Mouse (Mus musculus) urinary bladder, postnatal 36 days (tissue): ENCODE results near the gene Adamts13.
A peak's percentile ranks its signal among the peaks of the same experiment; 100 is the strongest.

ENCODE experiments used
- DNase-seq, 2 experiments: peaks; one replicate each; pipeline ENCODE4 v3.0.0; 2022; ENCODE audit warnings: low spot score in 2 of 2, mixed read lengths in 1 of 2

Adamts13 gene

DNA sequence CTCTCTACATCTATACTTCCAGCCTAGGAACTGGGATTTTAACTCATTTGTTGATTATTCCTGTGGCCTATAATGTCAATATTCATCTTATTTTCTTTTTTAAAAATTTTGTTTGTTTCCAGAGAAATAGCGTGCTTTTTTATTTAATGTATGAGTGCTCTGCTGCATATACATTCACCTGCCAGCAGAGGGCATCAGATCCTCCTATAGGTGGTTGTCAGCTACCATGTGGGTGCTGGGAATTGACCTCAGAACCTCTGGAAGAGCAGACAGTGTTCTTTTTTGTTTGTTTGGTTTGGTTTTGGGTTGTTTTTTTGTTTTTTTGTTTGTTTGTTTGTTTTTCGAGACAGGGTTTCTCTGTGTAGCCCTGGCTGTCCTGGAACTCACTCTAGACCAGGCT, 6.0 kb upstream of the Adamts13 start:
- no peak for DNase-seq

DNA sequence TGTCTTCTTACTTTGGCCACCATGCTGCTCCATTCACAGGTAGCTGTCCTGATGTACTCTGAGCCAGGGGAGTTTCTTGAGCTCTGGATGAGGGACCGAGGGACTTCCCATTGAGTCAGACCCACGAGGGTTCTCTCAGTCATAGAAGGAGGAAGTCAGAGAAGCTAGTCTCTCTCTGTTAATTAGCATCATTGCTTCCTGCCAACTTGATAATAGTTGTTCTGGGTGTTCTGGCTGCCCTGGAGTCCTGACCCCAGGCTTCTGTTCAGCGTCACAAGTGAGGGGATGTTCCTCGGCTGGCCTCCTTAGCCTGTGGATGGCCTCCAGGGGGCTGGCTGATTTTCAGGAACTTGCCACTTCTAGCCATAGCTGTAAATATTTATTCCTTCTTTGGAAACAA, 744 bp downstream of the Adamts13 start:
- no peak for DNase-seq

DNA sequence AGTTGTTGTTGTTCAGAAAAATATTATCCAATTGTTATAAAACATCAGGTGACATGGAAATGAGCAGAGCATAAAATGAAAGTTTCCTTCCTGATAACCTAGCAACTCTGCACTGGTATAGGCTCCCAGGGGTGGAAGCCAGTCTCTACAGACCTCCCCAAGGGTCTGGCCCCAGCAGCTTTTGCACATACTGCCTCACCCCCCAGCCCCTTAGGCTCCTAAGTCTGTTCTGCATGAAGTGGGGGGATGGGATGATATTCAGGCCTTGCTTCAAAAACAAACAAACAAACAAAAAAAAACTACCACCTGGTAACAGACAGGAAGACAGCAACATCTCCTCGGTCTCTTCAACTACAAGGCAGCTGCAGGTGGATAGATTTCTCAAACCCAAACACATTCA, 7.1 kb downstream of the Adamts13 start:
- DNase-seq, result no peak

DNA sequence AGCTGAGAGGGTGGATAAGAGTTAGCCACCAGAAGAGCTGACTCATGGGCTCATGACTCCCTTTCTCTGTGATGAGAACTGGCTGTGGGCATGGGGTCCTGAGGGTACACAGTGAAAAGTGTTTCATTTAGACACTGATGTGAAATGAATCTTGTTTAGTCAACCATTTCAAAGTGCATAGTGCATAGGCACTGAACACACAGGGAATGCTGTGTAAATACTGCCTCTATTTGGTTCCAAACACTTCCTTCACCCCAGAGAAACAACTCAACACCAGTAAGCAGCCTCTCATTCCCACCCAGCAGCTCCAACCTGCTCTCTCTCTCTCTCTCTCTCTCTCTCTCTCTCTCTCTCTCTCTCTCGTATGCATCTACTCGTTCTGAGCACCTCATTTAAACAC, 11.0 kb downstream of the Adamts13 start:
- DNase-seq, result no peak

DNA sequence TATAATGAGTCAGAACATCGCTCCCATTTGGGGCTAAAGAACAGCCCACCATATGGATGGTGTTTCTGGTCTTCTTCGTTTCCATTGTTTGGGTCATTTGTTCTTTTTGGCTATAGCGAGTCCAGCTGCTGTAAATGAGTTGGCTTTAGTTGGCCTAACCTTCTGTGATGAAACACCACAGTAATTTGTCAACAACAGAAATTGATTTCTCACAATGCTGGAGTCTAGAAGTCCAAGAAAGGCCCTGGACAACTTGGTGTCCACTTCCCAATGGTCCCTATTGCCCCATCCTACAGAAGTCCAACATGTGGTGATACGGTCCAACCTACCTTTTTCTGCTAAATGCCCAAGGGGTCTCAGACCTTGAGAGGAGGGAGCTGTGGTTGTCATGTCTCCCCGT, 11.4 kb downstream of the Adamts13 start:
- no peak for DNase-seq

DNA sequence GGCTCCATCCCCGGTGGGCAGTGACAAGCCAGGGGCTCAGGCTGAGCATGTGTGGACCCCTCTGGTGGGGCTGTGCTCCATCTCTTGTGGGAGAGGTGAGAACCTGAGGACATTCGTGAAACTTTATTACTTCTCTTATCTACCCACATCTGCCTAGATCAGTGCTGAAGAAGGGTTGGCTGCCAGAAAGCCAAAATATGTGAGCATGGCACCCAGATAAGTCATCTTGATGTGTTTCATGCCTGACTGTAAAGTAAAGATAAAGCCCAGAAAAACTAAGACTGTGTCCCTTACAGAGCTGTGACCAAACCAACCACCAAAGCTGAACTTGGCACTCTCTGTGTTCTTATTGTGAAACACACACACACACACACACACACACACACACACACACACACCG, 20.7 kb downstream of the Adamts13 start:
- no peak for DNase-seq

DNA sequence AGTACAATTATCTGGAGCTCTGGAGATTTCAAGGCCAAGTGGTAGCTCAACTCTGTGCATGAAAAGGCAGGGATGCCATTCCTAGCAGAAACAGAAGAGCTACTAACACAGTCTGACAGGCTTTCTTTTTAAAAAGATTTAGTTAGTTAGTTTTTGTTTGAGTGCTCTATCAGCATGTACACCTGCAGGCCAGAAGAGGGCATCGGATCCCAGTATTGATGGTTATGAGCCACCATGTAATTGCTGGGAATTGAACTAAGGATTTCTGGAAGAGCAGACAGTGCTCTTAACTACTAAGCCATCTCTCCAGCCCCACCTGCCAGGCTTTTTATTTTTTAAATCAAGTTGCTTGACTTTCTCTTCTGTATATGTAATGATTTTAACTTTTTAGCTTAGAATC, 24.3 kb downstream of the Adamts13 start:
- no peak for DNase-seq

DNA sequence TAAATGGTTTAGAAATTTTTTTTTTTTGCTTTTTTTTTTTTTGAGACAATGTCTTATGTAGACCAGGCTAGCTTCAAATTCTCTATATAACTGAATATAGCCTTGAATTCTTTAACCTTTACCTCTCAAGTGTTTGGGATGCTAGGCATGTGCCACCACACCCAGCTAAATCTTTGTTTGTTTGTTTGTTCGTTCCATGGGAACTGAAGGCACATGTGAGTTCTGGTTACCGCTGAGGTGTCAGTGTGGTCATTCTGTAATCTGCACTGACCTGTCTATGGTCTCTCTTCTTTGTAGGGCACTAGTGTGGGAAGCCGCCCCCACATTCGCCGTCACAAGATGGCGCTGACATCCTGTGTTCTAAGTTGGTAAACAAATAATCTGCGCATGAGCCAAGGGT, 24.8 kb downstream of the Adamts13 start:
- no peak for DNase-seq

DNA sequence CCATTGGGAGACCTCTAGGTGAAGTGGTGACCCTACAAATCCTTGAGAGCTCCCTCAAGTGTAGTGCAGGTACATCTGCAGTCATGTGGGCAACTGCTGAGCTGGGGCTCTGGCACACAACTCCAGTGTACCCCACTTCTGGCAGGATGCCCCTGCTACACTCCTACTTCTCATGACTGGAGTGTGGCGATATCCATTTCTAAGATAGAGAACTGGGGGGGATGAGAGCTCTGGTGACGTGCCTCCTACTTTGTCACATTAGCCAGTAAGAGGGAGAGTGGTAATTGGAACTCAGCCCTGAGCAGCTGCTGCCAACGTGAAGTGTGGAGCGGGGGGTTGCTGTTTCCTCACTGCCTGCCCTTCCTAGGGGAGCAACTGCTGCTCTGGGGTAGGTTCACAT, 33.0 kb downstream of the Adamts13 start:
- DNase-seq, result no peak

DNA sequence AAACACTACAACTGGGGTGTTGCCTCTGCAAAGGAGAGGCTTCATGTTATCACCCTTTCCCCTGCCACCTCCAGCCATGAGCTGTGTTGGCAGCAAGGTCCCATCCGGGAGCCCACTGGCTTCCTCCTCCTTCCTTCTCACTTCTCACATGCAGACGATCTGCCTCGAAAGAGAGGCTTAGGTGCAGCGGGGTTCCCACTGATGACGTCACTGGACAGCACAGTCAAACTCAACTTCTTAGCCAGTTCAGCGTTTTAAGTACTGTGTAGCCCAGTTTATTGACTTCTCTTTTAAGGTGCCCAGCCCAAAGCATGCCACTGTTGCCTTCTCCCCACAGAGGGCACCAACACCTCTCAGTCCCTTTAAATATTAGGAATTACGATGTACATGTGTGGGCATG, 34.5 kb downstream of the Adamts13 start:
- DNase-seq, result peak in 1 of 2 experiments; percentile 14

DNA sequence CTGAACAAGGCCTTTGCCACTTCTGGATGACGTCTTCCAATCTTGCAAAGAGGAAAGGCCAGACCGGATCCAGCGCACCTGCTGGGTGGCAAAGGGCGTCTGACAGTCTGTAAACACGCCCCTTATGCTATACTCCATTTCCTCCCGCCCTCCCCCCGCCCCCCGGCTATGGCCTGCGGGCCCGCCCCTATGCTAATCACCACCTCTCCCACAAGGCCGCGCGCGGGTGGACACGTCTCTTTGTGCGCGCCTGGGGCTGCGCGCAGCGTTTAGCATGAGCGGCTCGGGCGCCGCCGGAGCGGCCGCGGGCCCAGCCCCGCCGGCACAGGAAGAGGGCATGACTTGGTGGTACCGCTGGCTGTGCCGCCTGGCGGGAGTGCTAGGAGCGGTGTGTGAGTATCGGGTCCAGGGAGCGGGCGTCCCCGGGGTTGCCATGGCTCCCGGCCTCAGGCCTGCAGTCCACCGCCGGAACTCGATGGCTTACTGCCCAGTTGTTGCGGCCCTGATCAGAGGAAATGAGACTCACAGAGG, 36.6 kb downstream of the Adamts13 start, which contains the start of gene Cacfd1:
Cacfd1 (plus strand) TSS at position 213 of the 531 bp plus-strand sequence.
- peak; percentile 75 to 85 for DNase-seq

DNA sequence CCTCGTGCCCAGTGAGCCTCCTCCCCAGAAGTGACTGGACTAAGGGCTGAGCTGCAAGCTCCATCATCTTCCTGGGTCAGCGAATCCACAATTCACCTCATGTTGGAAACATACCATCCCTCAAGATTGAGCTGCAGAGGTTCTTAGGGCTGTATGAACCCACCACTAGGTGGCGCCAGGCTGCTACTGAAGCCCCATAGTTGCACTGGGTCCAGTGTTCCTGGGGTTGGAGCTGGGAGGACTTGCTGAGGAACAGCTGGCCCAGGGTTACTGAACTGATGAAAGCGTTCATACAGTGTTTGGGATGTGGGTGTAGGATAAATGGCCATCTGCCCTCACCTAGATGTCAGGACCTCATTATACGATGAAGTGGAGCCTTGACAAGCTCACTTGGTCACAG, 44.6 kb downstream of the Adamts13 start:
- peak; percentile 63 to 64 for DNase-seq

DNA sequence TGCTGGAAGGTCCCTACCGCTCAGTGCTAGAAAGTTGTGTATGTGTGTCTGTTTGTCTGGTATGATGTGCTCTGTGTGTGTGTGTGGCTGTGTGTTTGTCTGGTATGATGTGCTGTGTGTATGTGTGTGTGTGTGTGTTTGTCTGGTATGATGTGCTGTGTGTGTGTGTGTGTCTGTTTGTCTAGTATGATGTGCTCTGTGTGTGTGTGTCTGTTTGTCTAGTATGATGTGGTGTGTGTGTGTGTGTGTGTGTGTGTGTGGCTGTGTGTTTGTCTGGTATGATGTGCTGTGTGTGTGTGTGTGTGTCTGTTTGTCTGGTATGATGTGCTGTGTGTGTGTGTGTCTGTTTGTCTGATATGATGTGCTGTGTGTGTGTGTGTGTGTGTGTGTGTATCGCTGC, 46.3 kb downstream of the Adamts13 start:
- DNase-seq, result no peak

DNA sequence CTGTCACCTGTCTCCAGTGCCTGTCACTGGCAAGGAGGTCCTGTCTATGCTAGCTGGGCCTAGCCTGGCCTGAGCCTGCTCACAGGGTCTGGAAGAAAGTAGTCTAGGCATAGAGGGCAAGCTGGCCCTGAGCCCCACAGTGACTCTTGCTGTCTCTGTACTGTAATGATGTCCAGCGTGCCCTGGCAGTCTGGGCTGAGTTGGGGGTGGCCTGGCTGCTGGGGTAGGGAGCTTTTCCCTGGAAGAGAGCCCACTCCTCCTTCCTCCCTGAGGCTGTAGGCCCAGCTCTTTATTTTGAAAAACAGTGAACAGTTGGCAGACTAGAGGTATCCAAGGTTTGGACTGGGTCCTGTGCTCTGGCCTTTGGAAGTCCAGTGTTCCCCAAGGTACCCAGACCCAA, 47.9 kb downstream of the Adamts13 start:
- no peak for DNase-seq

DNA sequence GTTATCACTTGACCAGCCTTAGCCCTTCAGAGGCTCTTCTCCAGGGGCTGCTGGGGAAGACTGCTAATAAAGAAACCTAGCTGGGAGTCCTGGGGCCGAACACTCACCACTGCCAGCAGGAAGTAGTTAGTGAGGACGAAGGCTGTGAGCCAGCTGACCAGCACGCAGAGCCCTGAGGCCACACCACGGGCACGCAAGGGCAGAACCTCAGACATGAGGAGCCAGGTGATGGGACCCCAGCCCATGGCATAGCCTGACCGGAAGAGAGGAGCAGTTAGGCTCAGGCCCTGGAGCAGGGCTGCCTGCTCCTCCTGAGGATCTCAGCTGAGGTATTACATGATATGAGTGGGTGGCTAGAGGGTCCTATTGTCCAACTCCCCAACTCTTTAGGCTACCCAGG, 49.4 kb downstream of the Adamts13 start:
- DNase-seq, result no peak

DNA sequence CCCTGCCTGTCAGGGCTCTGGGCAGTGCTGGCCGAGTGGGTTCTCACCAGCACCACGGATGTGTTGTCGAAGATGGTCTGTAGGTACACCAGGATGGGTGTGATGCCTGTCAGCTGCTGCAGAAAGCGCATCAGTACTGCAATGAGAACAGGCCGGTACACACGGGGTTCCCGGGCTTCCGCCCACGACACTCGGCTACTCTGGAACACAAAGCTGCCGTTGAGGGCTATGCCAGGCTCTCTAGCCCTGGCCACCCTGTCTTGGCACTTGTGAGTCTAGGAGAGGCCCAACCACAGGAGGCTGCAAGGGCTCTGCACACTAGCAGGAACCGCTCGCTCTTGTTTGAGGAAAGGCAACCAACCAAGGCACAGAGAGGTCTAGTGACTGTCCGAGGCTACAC, 50.9 kb downstream of the Adamts13 start:
- no peak for DNase-seq

DNA sequence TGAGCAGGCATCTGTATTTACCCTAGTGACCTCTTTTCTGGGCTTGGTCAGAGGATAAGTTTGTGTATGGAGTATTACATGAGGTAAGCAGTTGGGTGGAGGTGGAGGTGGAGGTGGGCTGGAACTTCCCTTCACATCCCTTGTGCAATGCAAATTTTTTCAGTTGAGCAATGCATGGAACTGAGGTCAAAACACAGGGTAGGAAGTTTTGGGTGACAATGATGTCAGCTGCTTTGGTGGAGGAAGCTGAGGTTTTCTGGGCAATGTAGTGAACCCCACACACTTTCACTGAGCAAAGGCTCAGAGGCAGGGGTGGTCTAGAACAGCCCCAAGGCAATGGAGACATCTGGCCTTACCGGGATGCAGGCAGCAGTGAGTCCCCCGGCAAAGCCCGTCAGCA, 52.3 kb downstream of the Adamts13 start:
- DNase-seq, result no peak

DNA sequence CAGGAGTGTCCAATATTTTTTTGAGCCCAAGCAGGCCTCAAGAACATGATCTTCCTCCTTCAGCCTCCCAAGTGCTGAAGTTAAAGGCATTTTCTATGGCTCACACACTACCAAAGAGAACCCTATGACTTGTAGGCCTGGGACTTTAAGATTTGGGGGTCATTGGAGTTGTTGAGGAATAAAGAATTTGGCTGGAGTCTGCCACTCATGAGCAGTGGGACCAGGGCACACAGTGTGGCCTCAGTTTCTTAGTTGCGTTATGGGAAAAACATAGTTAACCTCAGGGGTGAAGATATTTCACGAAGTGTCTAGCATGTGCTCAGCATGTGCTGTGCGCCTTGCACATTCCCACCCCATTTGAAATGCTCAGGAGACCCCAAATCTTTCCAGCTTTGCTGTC, 53.1 kb downstream of the Adamts13 start:
- DNase-seq, result no peak

DNA sequence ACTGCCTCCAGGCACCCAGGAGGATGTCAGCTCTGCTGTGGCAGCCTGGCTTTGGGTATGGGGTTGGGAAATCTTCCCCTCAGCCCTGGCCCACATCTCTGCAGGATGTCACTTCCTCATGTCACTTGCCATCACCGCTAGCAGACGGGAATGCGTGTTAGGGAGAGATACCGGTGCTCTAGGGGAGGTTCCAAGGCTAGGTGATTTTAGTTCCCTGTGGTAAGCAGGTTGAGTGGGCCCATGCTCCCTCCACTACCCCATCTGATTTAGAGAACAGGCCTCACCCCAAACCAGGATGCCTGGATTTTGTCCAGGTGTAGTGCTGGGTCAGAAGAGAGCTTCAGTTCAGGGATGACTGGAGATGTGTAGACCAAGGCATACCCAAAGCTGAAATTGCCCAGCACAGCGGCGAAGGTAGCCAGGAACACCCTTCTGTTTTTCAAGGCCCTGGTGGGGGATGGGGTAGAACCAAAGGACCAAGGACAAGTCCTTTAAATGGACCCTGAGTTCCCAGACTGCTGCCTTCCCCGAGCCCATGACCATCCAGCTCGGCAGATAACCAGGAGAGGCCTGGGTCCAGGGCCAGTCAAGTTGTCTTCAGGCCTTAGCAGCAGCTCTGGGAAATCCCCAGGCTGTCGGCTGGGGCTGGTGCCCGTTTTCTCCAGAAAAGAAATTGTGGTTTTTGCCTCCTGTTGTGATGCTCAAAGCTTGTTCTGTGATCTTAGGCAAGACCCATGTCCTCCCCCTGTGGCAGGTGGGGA, 53.8 kb downstream of the Adamts13 start:
- no peak for DNase-seq

DNA sequence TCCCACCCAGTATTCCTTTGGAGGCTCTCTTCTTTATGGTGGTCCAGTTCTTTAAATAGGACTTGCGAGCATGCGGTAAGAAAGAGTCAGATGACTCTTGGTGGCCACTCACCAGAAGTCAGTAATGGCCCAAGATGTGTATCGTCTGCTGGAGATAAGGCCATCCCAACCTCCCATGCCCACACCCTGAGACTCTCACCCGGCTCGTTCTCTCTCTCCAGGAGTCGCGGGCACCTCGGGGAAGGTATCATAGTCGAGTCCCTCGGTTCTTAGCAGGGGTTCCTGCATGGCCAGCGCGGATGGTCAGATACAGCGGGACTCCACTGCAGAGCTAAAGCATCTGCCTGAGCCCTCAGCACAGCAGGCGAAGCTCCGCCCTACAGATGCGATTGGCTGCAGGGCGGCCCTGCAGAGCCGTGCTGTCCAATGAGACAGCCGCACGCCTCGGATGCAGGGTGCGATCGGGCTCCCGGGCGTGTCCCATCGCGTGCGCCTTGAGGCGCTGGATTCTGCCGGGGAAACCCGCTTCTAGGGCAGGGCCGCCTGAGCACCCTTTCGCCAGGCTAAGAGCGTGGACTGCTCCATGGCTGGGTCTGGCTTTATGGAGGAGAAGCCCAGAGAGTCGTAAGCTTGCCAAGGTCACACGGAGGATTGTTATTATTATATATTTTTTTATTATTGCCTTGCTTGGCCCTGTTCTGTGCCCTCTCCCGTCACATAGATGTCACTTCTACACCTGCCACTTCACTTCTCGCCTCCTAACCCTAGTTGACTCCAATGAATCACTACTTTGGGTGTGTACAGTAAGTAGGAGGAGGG, 54.6 kb downstream of the Adamts13 start, which contains the start of gene Slc2a6:
Slc2a6 (minus strand) TSS at position 381 of the 819 bp plus-strand sequence.
- peak; percentile 73 to 83 for DNase-seq

DNA sequence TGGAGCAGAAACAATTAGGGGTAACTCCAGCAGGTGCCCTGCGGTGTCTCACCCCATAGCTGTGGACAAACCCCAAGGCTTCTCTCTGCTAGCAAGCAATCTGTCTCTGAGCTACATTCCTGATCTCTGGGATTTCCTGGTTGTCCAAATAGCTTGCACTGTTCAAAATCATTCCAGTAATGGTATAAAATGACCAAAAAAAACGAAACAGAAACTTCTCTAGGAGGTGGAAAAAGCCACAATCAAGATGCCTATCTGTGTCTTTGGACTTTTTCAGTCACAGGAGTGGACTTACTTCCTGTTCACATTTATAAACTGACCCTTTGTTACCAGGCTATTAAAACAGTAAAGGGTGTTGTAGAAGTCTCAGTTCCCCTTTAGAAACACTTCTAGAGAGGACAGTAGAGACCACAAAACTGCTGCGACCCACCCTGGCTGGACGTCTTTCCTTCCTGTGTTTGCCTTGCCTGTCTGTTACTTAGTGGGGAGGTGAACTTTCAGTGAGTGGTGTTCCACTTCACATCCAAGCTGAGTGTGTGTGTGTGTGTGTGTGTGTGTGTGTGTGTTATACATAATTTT, 55.3 kb downstream of the Adamts13 start:
- no peak for DNase-seq

DNA sequence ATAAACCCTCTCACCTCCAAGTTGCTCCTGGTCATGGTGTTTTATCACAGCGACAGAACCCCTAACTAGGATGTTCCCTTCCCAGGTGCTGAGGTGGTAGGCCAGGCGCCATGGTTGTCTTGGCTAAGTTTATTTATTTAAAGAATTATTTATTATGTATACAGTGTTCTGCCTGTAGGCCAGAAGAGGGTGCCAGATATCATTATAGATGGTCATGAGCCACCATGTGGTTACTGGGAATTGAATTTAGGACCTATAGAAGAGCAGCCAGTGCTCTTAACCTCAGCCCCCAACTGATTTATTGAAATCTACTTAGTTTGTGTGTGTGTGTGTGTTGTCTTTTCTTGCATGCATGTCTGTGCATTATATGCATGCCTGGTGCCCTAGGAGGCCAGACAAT, 59.1 kb downstream of the Adamts13 start:
- DNase-seq, result no peak
